Mouse (Mus musculus) heart, embryonic 16.5 days (tissue): Measurements from ENCODE around the gene Pigl. TPM values are rescaled to one million over a fixed set of nuclear protein-coding genes. Genes with fewer than 3 reads are reported as not detected.
A peak's percentile ranks its signal among the peaks of the same experiment; 100 is the strongest.

Source experiments
- ATAC-seq: fragments of 200-750 bp; cut with Nextera tagmentation; replicated peaks from 2 replicates; pipeline ENCODE4 v1.8.0; 2017; ENCODE audit warnings: moderate number of reproducible peaks; ENCODE audit not compliant: insufficient read depth, low FRiP score; ENCODE audit errors: extremely low read depth
- H3K27ac ChIP-seq: fragments of 300-500 bp; sonication (generic); 2 replicates; pipeline ENCODE4 v1.5.1; 2014; ENCODE audit warnings: mild to moderate bottlenecking, low read length, control low read depth, moderate library complexity
- H3K27me3 ChIP-seq: fragments of 300-500 bp; sonication (generic); 2 replicates; pipeline ENCODE4 v1.6.1; 2014; ENCODE audit warnings: low read length, mixed read lengths; ENCODE audit not compliant: control insufficient read depth, insufficient read depth
- H3K36me3 ChIP-seq: fragments of 300-500 bp; sonication (generic); 2 replicates; pipeline ENCODE4 v1.6.1; 2014; ENCODE audit not compliant: control insufficient read depth, insufficient read depth
- H3K4me1 ChIP-seq: fragments of 300-500 bp; sonication (generic); 2 replicates; pipeline ENCODE4 v1.6.1; 2014; ENCODE audit warnings: low read length, mixed read lengths; ENCODE audit not compliant: control insufficient read depth, insufficient read depth
- H3K4me2 ChIP-seq: fragments of 300-500 bp; sonication (generic); 2 replicates; pipeline ENCODE4 v1.6.1; 2014; ENCODE audit warnings: low read depth, mild to moderate bottlenecking, control low read depth, low read length
- H3K4me3 ChIP-seq: fragments of 300-500 bp; sonication (generic); 2 replicates; pipeline ENCODE4 v1.5.1; 2014; ENCODE audit warnings: mild to moderate bottlenecking, control low read depth, low read length
- H3K9ac ChIP-seq: fragments of 300-500 bp; sonication (generic); 2 replicates; pipeline ENCODE4 v1.6.1; 2014; ENCODE audit warnings: low read length, control low read depth
- H3K9me3 ChIP-seq: fragments of 300-500 bp; sonication (generic); replicated peaks from 2 replicates; pipeline ENCODE4 v1.6.1; 2016; ENCODE audit warnings: low read length; ENCODE audit not compliant: control insufficient read depth
- WGBS: fragments of 180-500 bp; shearing (Covaris S2); extraction: QIAGEN DNeasy Blood & Tissue Kit; methylation state at CpG from one replicate; pipeline ENCODE4 v1.1.7; 2014; 5-methylcytosine and 5-hydroxymethylcytosine counted together
- polyA plus RNA-seq: library from polyadenylated mRNA; unstranded; fragments of >200 nt; fragmentation: Nextera tagmentation; extraction: Ambion mirVana; gene quantifications from 2 replicates; pipeline ENCODE4 v1.2.1, GENCODE M21; 2015

The Pigl gene
- polyA plus RNA-seq, 1 experiment from 2014 or later: 7.2 TPM

GRCm38 (mm10) chr11:62554163-62554855 is 96.0 kb downstream of the Pigl start:
- peak overlapping the region; percentile 68 for H3K4me3 ChIP-seq
- ATAC-seq: no peak
- H3K27ac ChIP-seq: no peak overlapping the region
- peak overlapping the region; percentile 96 for H3K4me2 ChIP-seq
- 77% methylated on average over 5 of the region's 5 CpGs for WGBS
- H3K36me3 ChIP-seq: peaks cover 17% of the 10 kb centered on the region
- peaks cover 31% of the 10 kb centered on the region for H3K4me1 ChIP-seq
- no peaks in the 10 kb centered on the region for H3K9me3 ChIP-seq
- peak overlapping the region; percentile 67 for H3K9ac ChIP-seq
- no peaks in the 10 kb centered on the region for H3K27me3 ChIP-seq

DNA sequence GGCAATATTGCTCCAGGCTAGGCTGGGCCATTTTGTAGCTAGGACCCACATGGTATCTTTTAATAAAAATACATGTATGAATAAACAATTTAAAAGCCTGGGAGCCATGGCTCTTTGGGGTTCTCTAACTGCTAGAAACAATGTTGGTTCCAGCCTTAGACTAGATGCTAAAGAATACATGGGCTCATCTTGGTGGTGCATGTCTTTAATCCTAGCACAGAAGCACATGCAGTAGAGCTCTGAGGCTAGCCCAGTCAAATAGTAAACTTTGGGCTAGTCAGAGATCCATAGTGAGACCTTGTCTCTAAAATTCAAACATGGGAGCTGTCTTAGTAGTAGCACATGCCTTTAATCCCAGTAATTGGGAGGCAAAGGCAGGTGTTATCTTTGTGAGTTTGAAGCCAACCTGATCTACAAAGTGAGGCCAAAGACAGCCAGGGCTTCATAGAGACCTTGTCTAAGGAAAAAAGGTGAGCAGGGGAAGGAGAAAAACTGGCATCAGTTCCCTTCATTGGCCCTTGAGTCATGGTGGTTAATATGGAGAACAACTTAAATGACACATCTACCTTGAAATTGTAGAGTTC is 96.8 kb downstream of the Pigl start:
- Histone ChIP-seq H3K9ac (no peak overlapping the region), H3K4me3 (peak overlapping the region; percentile 4; the same call in 1 of the 2 replicates), H3K27me3 (no peaks in the 10 kb centered on the region), H3K4me1 (peaks cover 27% of the 10 kb centered on the region), H3K27ac (no peak overlapping the region; the same call in 1 of the 2 replicates), H3K36me3 (peaks cover 17% of the 10 kb centered on the region), H3K9me3 (no peaks in the 10 kb centered on the region), H3K4me2 (peak overlapping the region; percentile 96)
- no peak for ATAC-seq

GRCm38 (mm10) chr11:62555896-62556412 is 97.7 kb downstream of the Pigl start:
- no peak for ATAC-seq
- peaks cover 27% of the 10 kb centered on the region for H3K4me1 ChIP-seq
- no peak overlapping the region for H3K4me3 ChIP-seq

DNA sequence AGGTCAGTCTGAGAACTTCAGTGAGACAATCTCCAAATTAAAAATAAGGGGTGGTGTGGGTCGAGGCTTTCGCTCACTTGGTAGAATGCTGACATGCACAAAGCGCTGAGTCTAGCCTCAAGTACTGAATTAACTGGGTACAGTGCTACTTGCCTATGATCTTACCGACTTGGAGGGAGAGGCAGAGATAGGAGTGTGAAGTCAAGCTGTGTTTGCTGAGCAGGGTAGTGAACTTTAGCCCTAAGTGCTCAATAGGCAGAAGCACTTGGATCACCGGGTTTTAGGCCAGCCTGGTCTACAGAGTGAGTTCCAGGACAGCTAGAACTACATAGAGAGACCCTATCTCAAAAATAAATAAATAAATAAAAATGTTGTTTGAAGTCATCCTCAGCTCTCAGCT is 98.9 kb downstream of the Pigl start:
- Histone ChIP-seq H3K36me3 (peaks cover 17% of the 10 kb centered on the region), H3K27me3 (no peaks in the 10 kb centered on the region), H3K4me3 (no peak overlapping the region), H3K27ac (no peak overlapping the region), H3K4me2 (no peak overlapping the region), H3K9me3 (no peaks in the 10 kb centered on the region), H3K4me1 (peaks cover 27% of the 10 kb centered on the region), H3K9ac (no peak overlapping the region)
- 59% methylated on average over 5 of the region's 5 CpGs for WGBS
- ATAC-seq: no peak

More at GRCm38 (mm10) chr11:62555896-62556412, 97.7 kb downstream of the Pigl start:
- H3K9ac ChIP-seq: no peak overlapping the region
- H3K9me3 ChIP-seq: no peaks in the 10 kb centered on the region
- no peak overlapping the region for H3K27ac ChIP-seq
- no peak overlapping the region for H3K4me2 ChIP-seq
- H3K27me3 ChIP-seq: no peaks in the 10 kb centered on the region
- H3K36me3 ChIP-seq: peaks cover 17% of the 10 kb centered on the region

DNA sequence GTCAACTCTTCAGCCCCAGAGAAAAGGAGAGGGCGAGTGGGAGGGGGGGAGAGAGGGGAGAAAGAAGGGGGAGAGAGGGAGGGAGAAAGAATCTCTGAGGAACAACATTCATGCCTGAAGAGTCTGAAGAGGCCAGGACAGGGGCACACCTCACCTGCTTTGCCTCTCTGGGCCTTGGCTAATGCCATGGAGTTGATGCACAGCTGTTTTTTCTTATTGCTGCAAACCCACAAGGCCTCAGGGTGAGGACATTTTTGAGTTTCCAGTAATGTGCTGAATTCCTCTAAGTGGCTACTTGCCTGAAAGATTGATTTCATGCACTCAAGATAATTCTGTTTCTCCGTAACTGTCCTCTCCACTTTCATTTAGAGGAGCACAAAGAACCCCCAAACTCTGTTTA is 99.9 kb downstream of the Pigl start:
- H3K4me1 ChIP-seq: peaks cover 26% of the 10 kb centered on the region
- H3K27ac ChIP-seq: no peak overlapping the region
- H3K9me3 ChIP-seq: no peaks in the 10 kb centered on the region
- H3K4me3 ChIP-seq: no peak overlapping the region
- H3K36me3 ChIP-seq: peaks cover 15% of the 10 kb centered on the region
- 68% methylated on average over 2 of the region's 2 CpGs for WGBS
- H3K4me2 ChIP-seq: no peak overlapping the region
- H3K27me3 ChIP-seq: no peaks in the 10 kb centered on the region
- ATAC-seq: no peak
- no peak overlapping the region for H3K9ac ChIP-seq

DNA sequence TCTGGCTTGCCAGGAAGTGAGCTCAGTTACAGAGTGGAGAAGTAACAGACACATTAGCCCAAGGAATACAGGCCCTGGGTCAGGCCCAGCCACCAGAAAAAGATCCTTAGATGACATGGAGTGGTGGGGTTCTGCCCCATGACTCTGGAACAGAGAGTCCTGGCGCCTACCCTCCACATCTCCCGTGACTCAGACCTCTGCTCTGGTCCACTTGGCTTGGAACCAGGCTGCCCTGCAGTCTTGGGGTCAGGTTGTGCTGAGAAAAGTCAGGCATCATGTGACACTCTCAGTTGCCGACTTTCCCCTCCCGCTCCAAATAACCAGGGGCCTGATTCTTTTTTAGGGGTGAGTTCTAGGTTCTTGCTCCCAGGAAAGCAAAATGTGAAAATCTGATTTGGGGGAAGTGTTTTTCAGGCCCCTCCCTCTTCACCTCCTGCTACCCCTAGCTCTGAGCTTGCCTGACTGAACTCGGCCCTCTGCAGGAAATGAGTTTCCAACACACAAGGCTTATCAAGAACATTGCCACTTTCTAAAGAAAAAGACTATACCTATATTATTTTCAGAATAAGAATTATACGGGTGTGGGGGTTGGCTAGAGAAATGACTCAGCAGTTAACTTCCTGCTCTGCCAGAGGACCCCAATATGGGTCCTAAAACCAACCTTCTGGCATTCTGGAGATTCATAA is 100.8 kb downstream of the Pigl start:
- 0 out of 2 replicates have a peak, but pooled peaks have one; percentile 41 for ATAC-seq
- Histone ChIP-seq H3K36me3 (peaks cover 11% of the 10 kb centered on the region), H3K9ac (no peak overlapping the region), H3K4me1 (peaks cover 17% of the 10 kb centered on the region), H3K4me3 (no peak overlapping the region), H3K27ac (no peak overlapping the region), H3K4me2 (no peak overlapping the region), H3K9me3 (no peaks in the 10 kb centered on the region), H3K27me3 (no peaks in the 10 kb centered on the region)
- WGBS: 31% methylated on average over 6 of the region's 6 CpGs

GRCm38 (mm10) chr11:62560463-62561016 is 102.3 kb downstream of the Pigl start:
- peaks cover 3% of the 10 kb centered on the region; the same call in 1 of the 2 replicates for H3K4me1 ChIP-seq
- 27% methylated on average over 43 of the region's 43 CpGs for WGBS
- H3K9me3 ChIP-seq: no peaks in the 10 kb centered on the region
- H3K27ac ChIP-seq: no peak overlapping the region
- no peaks in the 10 kb centered on the region for H3K27me3 ChIP-seq
- ATAC-seq: no peak
- no peaks in the 10 kb centered on the region for H3K36me3 ChIP-seq
- peak overlapping the region; percentile 32; the same call in 1 of the 2 replicates for H3K9ac ChIP-seq
- peak overlapping the region; percentile 48 for H3K4me3 ChIP-seq
- peak overlapping the region; percentile 66 for H3K4me2 ChIP-seq

GRCm38 (mm10) chr11:62563590-62563989 is 105.3 kb downstream of the Pigl start:
- H3K27ac ChIP-seq: no peak overlapping the region
- H3K27me3 ChIP-seq: no peaks in the 10 kb centered on the region
- no peak overlapping the region for H3K4me2 ChIP-seq
- no peaks in the 10 kb centered on the region for H3K36me3 ChIP-seq
- no peak overlapping the region for H3K9ac ChIP-seq
- no peak overlapping the region for H3K4me3 ChIP-seq
- peaks cover 3% of the 10 kb centered on the region; the same call in 1 of the 2 replicates for H3K4me1 ChIP-seq
- no peak for ATAC-seq
- no peaks in the 10 kb centered on the region for H3K9me3 ChIP-seq
- WGBS: 90% methylated on average over 2 of the region's 2 CpGs
